Mouse (Mus musculus) lung, postnatal 0 days (tissue): ENCODE measurements around the gene Gsdma3.

ENCODE experiments used
- CTCF ChIP-seq: IDR thresholded peaks from 2 replicates; pipeline ENCODE4 v1.5.1; 2016; ENCODE audit warnings: antibody characterized with exemption, mild to moderate bottlenecking
- EP300 ChIP-seq: IDR thresholded peaks from 2 replicates; pipeline ENCODE4 v1.6.1; 2016; ENCODE audit warnings: antibody characterized with exemption, mild to moderate bottlenecking, control low read depth

DNA sequence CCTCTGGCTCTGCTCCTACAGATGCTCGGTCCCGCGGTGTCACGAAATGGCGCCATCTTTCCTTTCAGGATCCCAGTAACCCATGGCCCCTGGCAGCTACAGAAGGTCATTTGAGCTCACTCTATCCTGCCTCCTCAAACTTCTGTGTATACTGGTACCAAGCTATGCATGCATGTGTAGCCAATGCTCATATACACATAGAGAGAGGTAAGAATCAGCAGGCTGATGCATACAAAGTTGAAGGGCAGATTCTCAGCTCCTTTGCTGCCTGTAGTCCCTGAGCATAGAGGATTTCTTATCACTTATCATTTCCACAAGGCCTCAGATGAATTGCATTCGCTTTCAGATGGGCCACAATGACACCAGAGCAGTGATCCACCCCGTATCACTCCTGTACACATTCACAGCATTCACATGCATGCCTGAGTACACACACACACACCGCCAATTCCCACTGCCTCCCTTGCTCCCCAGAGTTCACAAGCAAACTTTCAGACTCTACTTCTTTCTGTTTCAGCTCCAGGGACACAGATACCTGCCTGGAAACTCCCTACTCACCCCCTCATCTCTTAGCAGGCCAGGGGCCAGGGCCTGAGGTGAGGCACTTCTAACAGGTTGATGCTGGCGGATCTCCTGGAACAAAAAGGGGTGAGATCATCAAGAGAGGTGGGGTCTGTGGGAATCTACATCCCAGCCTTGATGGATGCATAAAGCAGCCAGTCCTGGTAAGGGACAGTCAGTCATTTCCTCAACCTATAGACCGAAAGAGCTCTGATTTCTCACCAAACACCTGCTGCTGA lies at the start of gene Gsdma3, which contains the start of gene Gm12355:
- TF ChIP-seq CTCF (no peak), EP300 (no peak)
